Mouse (Mus musculus): ENCODE measurements at regions not wholly inside any gene's neighbourhood (a gene's known extent, or its start where the extent isn't known, plus 50 kb on each side); places are given as distances from the start of the nearest gene placed in this dataset.

DNA sequence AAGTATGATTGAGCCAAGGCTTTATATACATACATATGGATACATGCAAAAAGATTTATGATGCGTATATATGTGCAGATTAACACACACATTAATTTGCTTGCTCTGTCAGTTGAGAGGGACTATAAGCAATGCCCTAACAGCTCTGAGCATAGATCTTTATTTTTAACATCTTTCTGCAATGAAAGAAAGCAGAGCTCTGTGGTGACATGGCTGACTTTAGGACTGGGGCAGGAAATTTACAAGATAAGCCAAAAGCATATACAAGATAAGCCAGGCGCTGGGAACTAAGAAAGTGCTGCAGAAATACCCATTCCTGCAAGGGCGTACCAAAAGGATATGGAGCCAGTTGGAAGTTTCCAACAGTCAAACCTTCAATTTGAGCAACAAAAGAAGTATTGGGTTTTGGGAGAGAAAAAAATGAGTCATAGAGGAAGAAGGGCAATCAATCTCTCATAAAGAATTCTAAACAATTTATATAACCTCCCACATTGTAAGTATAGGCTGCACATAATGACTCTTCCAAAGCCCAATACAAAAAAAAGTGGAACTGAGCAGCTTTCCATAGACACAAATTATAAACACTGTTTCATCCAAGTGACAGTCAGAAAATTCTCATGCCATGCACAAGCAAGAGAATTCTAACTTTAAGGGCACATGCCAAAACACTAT lies 174.2 kb downstream of the Gm21897 start:
- H3K9ac ChIP-seq (ENCODE audit: low read depth, low read length, severe bottlenecking), result no peak overlapping the region
- no peak overlapping the region for H3K4me2 ChIP-seq (replicated peaks; ENCODE audit: low read depth, low read length, severe bottlenecking)
- no peak for DNase-seq (ENCODE audit: low spot score)
- H3K36me3 ChIP-seq (ENCODE audit: control insufficient read depth, insufficient read depth, low read length), result no peaks in the 10 kb centered on the region
- no peak overlapping the region for H3K27ac ChIP-seq (replicated peaks; ENCODE audit: low read depth, low read length)
- H3K4me1 ChIP-seq (ENCODE audit: control insufficient read depth, insufficient read depth, low read length), result no peaks in the 10 kb centered on the region
- 83% methylated on average over 3 of the region's 3 CpGs for WGBS
- ATAC-seq (ENCODE audit: low FRiP score, low read depth), result no peak
- no peaks in the 10 kb centered on the region for H3K9me3 ChIP-seq (ENCODE audit: control insufficient read depth, low read length)
- no peak for TF ChIP-seq POLR2A (IDR thresholded peaks at IDR 0.05; ENCODE audit: borderline replicate concordance, extremely low read depth, insufficient read depth, insufficient read length)
- H3K4me3 ChIP-seq (replicated peaks; ENCODE audit: low read length), result no peak overlapping the region
- no peaks in the 10 kb centered on the region for H3K27me3 ChIP-seq (ENCODE audit: control insufficient read depth, insufficient read depth, low read length)

DNA sequence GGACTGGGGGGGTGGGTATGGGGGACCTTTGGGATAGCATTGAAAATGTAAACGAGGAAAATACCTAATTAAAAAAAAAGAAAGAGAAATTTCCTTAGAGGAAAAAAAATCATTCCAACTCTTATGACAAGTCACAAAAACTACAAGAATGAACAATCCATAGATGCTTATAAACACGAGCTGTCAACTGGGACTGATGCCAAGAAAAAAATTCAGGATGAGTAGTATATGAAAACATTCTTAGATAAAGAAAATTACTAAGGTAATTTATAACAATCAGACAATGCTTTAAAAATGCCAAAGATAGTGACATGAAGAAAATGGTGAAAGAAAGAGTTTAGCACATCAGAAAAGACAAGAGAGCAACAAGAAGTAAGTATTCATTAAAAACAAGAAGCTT lies 176.0 kb downstream of the Gm21897 start:
- DNase-seq (ENCODE audit: low spot score) (no peak), ATAC-seq (ENCODE audit: low FRiP score, low read depth) (no peak)
- Histone ChIP-seq H3K9ac (ENCODE audit: low read depth, low read length, severe bottlenecking) (no peak overlapping the region), H3K4me3 (replicated peaks; ENCODE audit: low read length) (no peak overlapping the region), H3K27ac (replicated peaks; ENCODE audit: low read depth, low read length) (no peak overlapping the region), H3K36me3 (ENCODE audit: control insufficient read depth, insufficient read depth, low read length) (no peaks in the 10 kb centered on the region), H3K9me3 (ENCODE audit: control insufficient read depth, low read length) (no peaks in the 10 kb centered on the region), H3K4me2 (replicated peaks; ENCODE audit: low read depth, low read length, severe bottlenecking) (no peak overlapping the region), H3K27me3 (ENCODE audit: control insufficient read depth, insufficient read depth, low read length) (no peaks in the 10 kb centered on the region), H3K4me1 (ENCODE audit: control insufficient read depth, insufficient read depth, low read length) (no peaks in the 10 kb centered on the region)
- 68% methylated on average over 2 of the region's 2 CpGs for WGBS
- TF ChIP-seq POLR2A (IDR thresholded peaks at IDR 0.05; ENCODE audit: borderline replicate concordance, extremely low read depth, insufficient read depth, insufficient read length), result no peak

Measured in limb, embryonic 14.5 days (tissue).